Mouse (Mus musculus) spleen, postnatal 10 days (tissue): ENCODE measurements at regions not wholly inside any gene's neighbourhood (a gene's known extent, or its start where the extent isn't known, plus 50 kb on each side); places are given as distances from the start of the nearest gene placed in this dataset.
"Not testable (repeated sequence)": the region's sequence is repeated elsewhere in the genome, so short reads cannot be mapped to it uniquely, and the experiment has no call there.

ENCODE experiments used
- DNase-seq, 2 experiments: peaks; one replicate each; pipeline ENCODE4 v3.0.0; 2021 to 2022; ENCODE audit warnings: low spot score in 2 of 2

- no peak for DNase-seq
Measured at GRCm38 (mm10) chr16:86932765-86933164, 421.2 kb upstream of the N6amt1 start.

- no peak for DNase-seq
Measured at GRCm38 (mm10) chr16:86897967-86898710, 455.8 kb upstream of the N6amt1 start.

GRCm38 (mm10) chr16:86894982-86895381 is 459.0 kb upstream of the N6amt1 start:
- no peak for DNase-seq

GRCm38 (mm10) chr16:86894333-86894732 is 459.7 kb upstream of the N6amt1 start:
- no peak for DNase-seq

- DNase-seq, result no peak
Measured at GRCm38 (mm10) chr16:86888421-86888820, 465.6 kb upstream of the N6amt1 start.

GRCm38 (mm10) chr16:86887605-86888004 is 466.4 kb upstream of the N6amt1 start:
- DNase-seq, result no peak

- no peak for DNase-seq
Measured at GRCm38 (mm10) chr16:86883862-86884261, 470.1 kb upstream of the N6amt1 start.

- DNase-seq, result no peak
Measured at GRCm38 (mm10) chr16:86882529-86882928, 471.5 kb upstream of the N6amt1 start.

- no peak for DNase-seq
Measured at GRCm38 (mm10) chr16:86881583-86881982, 472.4 kb upstream of the N6amt1 start.

- no peak for DNase-seq
Measured at GRCm38 (mm10) chr16:86860828-86861227, 493.2 kb upstream of the N6amt1 start.

GRCm38 (mm10) chr16:86855891-86856290 is 498.1 kb upstream of the N6amt1 start:
- DNase-seq, result no peak

GRCm38 (mm10) chr16:86855312-86855711 is 498.7 kb upstream of the N6amt1 start:
- DNase-seq, result no peak

GRCm38 (mm10) chr16:86853398-86853797 is 500.6 kb upstream of the N6amt1 start:
- no peak for DNase-seq

GRCm38 (mm10) chr16:86838457-86839337 is 515.3 kb upstream of the N6amt1 start:
- DNase-seq, result no peak

GRCm38 (mm10) chr16:86827645-86828044 is 526.3 kb upstream of the N6amt1 start:
- DNase-seq, result no peak

GRCm38 (mm10) chr16:86826641-86827040 is 527.3 kb upstream of the N6amt1 start:
- DNase-seq, result no peak

- no peak for DNase-seq
Measured at GRCm38 (mm10) chr16:86823496-86823895, 530.5 kb upstream of the N6amt1 start.

- no peak for DNase-seq
Measured at GRCm38 (mm10) chr16:86821586-86821985, 532.4 kb upstream of the N6amt1 start.

GRCm38 (mm10) chr16:86818639-86819038 is 535.3 kb upstream of the N6amt1 start:
- not testable (repeated sequence) for DNase-seq

GRCm38 (mm10) chr16:86816763-86817593 is 537.0 kb upstream of the N6amt1 start:
- DNase-seq, result no peak

GRCm38 (mm10) chr16:86816006-86816405 is 538.0 kb upstream of the N6amt1 start:
- DNase-seq, result no peak

- no peak for DNase-seq
Measured at GRCm38 (mm10) chr16:86812692-86813091, 541.3 kb upstream of the N6amt1 start.
